Mouse (Mus musculus) left cerebral cortex, postnatal 10 days (tissue): ENCODE measurements around the gene Nox1. TPM values are rescaled to one million over a fixed set of nuclear protein-coding genes. Genes with fewer than 3 reads are reported as not detected.
"Not testable (repeated sequence)": the region's sequence is repeated elsewhere in the genome, so short reads cannot be mapped to it uniquely, and the experiment has no call there.

Experiments
- DNase-seq, 2 experiments: peaks; one replicate each; pipeline ENCODE4 v3.0.0; 2021 to 2022; ENCODE audit warnings: low spot score in 2 of 2, mixed read lengths in 1 of 2; ENCODE audit errors: extremely low spot score in 1 of 2
- intact Hi-C: fragments of 180-260 bp; cut with DNase I; formaldehyde crosslinking; loops from one replicate; pipeline ENCODE4 v1.15.1; 2025
- total RNA-seq, 2 experiments: library from RNA; stranded (reverse); gene quantifications; 2 replicates each; pipeline ENCODE4 v1.2.3; 2021

Gene Nox1
- total RNA-seq: not detected

DNA sequence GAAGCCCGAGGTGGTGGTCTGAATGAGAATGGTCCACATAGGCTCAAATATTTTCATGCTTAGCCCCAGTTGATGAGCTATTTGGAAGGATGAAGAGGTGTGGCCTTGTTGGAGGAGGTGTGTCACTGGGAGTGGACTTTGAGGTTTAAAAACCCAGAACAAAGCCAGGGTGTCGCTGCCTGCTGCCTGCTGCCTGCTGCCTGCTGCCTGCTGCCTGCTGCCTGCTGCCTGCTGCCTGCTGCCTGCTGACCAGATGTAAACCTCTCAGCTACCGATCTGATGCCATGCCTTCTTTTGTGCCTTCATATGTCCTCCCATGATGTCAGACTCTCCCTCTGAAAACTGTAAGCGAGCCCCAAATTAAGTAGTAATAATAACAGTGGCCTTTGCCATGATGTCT lies at the start of gene Nox1:
TSS of gene Nox1 (minus strand) at position 101 of the 400 bp plus-strand sequence.
- no peak for DNase-seq
- intact Hi-C loops: loop anchor here (10.0 kb wide), 1 partner anchor 57 kb away; the partner anchor contains the start of gene Xkrx

DNA sequence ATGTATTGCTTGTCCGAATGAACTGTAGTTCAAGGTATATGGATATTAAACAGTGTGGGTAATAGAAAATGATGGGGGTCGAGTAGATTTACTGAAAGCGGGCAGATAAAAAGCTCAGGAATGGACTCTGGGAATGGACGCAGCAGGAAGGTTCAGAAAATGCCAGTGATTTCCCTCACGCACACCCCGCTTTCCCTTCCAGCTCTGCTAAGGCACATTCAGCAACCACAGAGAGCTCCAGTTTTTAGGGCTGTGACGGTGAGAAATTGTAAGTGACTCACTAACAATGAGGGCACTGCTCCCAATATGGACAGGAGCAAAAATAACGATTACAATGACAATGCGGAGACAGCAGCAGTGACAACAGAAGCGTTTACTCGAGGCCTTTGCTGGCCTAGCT lies 40.4 kb upstream of the Nox1 start:
- intact Hi-C loops: no loop called here
- DNase-seq: no peak

DNA sequence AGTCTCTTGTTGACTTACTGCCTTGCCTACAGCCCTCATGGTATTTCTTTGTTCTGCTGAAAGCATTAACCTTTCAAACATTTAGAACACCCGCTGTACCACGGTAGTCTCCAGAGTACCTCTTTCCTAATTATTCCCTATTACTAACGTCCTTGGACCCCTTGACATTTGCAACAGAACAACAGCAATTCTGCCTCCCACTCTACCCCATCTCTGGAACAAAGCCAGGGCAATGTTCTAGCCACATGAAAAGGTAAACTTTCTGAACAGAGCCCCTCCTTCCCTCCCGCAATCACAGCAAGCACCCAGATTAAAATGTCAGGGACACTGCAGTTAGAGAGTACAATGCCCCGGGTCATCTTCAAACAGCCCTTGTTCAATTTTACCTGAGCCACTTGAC lies 39.4 kb upstream of the Nox1 start:
- intact Hi-C loops: no loop called here
- no peak for DNase-seq

DNA sequence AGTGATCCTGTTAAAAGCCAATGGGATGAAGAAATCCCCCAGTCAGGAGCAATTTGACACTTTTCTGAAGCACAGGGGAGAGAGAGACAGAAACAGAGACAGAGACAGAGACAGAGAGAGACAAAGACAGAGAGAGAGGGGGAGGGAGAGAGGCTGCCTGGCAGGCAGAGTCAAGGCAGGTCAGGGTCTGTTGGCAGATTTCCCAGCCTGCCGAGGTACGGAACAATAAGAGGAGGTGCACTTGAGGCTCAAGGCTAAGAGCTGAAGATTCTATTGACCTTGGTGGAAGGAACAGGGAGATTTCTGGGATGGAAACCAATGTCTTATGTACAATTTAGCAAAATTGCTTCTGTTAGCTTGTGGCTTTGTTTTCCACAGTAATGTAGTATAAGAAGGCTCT lies 26.4 kb upstream of the Nox1 start:
- no peak for DNase-seq
- intact Hi-C loops: no loop called here

DNA sequence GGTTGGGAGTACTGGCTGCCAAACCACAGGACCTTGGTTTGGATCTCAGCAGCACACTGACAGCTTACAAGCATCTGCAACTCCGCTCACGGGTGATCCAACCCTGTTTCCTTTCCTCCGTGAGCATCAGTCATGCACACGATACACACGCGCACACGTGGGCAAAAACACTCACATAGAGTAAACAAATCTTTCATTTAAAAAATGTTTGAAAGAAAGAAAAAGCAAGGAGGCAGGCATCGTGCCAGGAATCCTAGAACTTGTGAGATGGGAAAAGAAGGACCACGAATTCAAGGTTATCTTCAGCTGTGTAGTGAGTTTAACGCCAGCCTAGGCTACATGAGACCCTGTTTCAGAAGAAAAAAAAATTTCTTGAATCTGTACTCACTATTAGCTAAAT lies 24.2 kb upstream of the Nox1 start:
- intact Hi-C loops: no loop called here
- no peak for DNase-seq

DNA sequence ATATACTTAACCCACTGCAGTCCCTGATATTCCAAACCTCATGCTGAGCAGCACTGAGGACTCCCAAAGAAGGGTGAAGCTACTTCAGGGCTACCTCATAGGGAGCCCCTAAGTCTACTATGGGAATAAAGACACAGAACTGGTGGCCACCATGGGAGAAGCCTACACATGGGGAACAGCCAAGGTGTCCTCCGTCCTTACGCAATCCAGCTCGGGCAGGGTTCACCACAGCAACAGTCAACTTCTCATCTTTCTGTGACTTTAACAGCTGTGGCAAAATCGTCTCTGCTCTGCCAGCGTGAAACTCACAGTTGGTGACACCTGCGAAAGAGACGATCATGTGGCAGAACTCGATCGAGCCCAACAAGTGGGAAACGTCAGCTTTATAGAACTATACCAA lies 16.5 kb upstream of the Nox1 start:
- intact Hi-C loops: no loop called here
- no peak for DNase-seq

DNA sequence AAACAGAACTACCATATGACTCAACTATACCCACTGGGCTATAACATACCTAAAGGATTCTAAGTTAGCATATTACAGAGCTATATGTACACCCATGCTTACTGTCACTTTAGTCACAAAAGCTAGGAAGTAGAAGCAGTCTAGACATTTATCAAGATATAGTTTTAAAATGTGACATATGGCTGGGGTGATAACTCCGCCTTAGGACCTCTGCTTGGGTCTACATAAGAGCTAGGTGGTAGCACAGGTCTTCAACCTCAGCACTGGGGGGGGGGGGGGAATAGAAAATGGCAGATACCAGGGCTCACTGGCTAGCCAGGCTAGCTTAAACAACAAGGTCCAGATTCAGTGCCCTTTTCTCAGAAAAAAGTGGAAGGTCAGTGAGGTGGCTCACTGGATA lies 11.3 kb upstream of the Nox1 start:
- no peak for DNase-seq
- intact Hi-C loops: no loop called here

DNA sequence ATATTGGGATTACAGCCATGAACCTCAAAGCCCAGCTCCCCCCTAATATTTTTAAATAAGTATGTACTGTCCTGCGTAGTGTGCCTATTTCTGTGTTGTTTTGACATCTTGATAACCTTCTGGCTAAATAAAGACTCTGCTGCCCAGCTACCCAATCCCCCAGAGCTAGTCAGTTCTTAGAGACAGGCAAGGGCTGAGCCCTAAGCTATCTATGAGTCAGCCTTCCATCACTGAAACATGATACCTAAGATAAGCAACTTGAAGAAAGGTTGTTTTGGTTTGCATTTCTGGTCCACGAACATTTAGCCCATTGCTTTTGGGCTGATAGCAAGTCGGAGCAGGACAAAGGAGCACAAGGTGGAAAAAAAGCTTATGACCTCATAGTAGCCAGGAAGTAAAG lies 1.1 kb downstream of the Nox1 start:
- intact Hi-C loops: loop anchor here (10.0 kb wide), 1 partner anchor 56 kb away; the partner anchor contains the start of gene Xkrx
- no peak for DNase-seq

DNA sequence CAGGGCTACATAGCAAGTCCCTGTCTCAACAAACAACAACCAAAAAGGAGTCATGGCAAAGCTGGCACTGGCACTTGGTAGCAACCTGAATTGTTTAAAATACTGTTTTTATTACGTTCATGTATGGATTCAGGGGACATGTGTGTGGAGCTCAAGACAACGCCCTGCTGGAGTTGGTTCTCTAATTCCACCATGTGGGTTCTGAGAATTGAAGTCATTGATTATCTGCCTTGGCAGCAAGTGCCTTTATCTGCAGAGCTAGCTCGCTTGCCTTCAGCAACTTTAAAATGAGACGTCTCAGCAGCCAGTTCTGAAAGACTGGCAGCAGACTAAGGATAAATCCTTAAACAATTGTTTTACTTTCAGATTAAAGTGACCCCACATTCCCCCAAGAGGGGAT lies 3.6 kb downstream of the Nox1 start:
- intact Hi-C loops: no loop called here
- DNase-seq: no peak

DNA sequence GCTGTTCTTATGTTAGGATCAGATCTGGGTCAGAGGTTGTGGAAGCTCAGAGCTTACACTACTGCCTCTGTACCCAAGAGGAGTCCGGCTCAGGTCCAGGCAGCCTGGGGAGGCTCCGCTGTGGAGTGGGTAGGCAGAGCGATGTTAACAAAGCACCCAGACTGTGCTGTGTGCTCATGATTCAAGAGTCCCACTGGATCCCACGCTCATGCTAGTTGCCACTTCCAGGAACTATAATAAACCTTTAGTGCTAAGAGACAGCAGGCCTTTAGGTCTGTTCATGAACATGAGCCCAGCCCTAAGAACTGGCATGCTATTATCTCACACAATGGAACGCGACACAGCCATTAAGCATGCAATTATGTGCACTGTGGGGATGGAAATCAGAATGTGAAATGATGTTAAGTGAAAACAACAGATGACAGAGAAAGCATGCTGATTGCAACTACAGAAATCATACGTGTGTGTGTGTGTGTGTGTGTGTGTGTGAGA lies 10.6 kb downstream of the Nox1 start:
- no peak for DNase-seq
- intact Hi-C loops: no loop called here

DNA sequence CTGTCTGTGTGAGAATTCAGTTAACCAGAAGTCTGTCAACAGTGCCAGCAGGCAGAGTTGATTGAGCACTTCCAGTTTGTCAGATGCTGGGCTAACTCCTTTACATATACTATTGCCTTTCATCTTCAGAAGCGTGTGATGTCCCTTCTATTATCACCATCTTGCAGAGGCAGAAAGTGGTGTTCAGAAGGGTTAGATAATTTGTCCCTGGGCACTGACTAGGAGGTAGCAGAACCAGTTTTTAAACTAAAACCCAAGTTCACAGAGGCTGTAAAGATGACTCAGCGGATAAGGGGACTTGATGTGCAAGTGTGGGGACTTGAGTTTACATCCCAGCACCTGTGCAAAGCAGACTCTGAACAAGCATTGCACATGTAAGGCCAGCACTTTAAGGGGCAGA lies 13.3 kb downstream of the Nox1 start:
- intact Hi-C loops: no loop called here
- no peak for DNase-seq

DNA sequence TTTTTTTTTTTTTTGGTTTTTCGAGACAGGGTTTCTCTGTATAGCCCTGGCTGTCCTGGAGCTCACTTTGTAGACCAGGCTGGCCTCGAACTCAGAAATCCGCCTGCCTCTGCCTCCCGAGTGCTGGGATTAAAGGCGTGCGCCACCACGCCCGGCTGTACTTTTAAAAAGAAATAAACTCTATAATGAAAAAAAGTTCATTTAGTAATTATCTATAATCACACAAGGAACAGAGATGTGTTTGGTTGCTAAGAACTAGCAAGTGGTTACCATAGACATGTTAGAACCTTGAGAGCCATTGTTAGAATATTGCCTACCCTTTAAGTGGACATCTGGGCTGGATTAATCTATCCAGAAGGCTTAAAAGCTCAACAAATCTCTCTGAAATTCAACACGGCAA lies 34.6 kb downstream of the Nox1 start, which contains the start of gene Arl13a:
TSS of gene Arl13a (plus strand) at position 301 of the 400 bp plus-strand sequence.
- DNase-seq, intact Hi-C loops: not testable (repeated sequence)

DNA sequence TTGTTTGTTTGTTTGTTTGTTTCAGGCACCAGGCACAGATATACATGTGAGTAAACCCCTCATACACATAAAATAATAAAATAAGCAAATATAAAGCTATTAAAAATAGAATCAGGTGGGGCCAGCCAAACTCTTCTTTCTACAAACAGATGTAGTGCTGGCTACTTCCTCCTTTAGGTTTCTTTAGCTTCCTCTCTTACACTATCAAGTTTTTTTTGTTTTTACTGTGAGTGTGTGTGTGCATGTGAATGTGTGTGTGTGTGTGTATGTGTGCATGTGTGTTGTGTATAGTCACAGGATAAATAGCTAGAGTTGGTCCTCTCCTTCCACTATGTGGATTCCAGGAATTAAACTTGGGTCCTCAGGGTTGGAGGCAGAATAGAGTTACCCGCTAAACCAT lies 47.1 kb downstream of the Nox1 start:
- DNase-seq: no peak
- intact Hi-C loops: no loop called here

DNA sequence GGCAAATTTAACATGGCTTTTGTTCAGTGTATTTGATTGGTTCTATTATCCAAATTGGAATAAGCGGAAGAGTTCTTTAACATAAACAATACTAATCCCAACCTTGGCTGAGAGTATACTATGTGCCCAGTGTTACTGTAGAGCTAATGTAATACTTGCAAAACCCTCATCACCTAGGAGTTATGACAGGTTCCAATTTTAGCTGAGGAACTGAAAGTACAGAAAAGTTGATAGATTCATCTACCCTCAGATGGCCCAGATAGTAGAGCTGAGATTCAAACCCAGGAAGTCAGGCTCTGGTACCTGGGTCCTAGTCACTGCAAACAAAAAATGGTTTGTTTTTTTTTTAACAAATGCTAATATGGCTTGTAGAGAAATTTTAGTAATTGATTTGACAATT lies 51.2 kb downstream of the Nox1 start:
- no peak for DNase-seq
- intact Hi-C loops: no loop called here

DNA sequence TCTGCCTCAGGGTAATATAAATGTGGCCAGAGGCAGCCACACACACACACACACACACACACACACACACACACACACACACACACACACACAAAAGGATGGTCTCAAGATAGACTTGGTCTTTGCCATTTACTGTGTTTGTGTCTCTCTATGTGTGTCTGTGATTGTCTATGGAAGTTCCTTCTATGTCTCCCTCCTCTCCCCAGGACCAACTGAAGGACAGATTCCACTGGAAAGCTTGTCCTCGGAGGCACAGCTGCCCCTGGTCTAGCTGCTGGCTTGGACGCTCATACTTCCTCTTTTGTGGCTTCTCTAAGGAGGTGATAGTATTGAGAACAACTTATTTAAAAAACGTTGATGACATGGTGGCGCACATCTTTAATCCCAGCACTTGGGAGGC lies 58.3 kb downstream of the Nox1 start:
- intact Hi-C loops: loop anchor here (10.0 kb wide), 1 partner anchor 61 kb away; the partner anchor contains the start of gene Nox1
- no peak for DNase-seq

DNA sequence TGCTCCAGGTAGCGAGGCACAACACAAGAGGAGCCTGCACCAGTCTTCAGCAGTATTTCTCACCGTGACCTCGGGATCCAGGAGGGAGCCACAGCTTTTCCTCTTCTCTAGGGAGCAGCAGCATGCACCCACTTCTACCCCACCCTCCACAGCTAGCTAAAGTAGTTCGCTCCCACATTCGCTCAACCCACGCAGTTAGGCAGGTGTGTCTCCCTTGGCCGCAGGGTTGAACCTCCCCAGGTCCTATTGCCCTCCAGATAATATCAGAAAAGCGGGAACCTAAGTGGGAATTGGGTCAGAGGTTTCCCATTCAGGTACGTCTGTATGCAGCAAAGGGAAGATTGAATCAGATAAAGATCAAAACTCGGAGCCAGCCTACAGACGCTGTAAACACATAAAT lies 58.9 kb downstream of the Nox1 start:
- DNase-seq: no peak
- intact Hi-C loops: loop anchor here (10.0 kb wide), 1 partner anchor 62 kb away; the partner anchor contains the start of gene Nox1

DNA sequence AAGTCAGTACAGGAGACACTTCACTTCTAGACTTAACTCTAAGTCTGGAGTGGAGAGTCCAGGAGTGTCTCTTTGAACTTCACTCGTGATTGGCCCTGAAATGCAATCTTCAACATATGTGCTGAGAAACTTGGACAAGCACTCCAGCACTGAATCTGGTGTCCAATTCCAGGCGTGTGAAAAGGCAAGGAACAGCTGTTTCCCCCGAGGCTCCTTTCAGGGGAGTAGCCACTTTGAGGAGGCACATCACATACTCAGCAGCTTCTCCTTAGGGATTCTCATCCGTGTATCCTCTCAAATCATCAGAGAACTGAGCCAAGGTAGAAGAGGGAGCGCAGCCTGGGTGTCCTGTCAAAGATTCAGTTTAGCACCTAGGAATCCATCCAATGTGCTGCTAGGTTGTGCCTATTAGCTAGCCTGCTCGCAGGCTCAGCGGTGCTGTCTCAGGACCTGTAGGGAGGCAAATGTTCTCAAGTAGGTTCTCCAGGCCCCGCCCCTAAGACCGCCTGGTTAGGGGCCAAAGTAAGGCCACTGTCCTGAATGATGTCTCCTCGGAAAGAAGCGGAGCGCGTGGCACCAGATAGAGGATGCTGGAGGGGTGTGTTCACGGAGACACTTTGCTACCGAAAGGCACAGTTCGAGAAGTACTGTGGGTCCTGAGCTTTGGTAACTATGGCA lies 59.6 kb downstream of the Nox1 start, which contains the start of gene Xkrx:
TSS of gene Xkrx (minus strand) at position 34 of the 678 bp plus-strand sequence.
- intact Hi-C loops: loop anchor here (10.0 kb wide), 1 partner anchor 63 kb away; the partner anchor contains the start of gene Nox1
- DNase-seq: no peak

DNA sequence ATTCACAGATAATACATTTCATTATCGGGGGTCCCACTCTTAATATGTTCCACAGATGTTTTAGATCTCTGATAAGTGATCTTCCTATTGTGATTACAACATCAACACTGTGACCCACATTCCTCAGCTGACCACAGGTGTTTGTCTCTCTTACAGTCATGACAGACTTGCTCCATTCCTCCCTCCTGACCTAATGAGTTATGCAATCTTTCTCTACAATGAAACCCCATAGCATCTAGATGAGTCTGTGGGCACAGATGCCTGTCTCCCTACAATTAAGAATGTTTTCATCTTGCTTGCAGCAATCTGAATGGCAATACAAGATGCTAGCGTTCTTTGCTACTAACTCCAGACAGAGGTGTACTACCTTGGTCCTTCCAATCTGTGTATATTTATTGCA lies 61.3 kb downstream of the Nox1 start:
- DNase-seq: no peak
- intact Hi-C loops: loop anchor here (10.0 kb wide), 1 partner anchor 64 kb away; the partner anchor contains the start of gene Nox1

DNA sequence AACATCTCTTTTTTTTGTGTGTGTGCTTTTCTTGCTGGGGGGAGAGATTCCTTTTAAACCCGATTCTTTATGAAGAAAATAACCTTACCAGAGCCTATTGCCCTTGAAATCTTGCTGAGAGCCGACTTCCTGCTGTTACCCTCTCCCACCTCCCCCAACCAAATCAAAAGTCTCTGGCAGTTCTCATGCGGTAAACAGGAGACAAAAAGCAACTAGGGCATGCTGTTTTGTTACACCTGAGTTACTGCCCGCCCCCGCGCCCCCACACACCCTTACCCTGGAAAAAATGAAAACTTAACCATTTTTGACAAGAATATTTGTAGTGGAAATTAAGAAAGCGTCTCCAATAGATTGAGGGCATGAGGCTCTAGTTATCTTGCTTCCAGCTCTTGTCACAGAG lies 63.6 kb downstream of the Nox1 start:
- DNase-seq: no peak
- intact Hi-C loops: no loop called here

DNA sequence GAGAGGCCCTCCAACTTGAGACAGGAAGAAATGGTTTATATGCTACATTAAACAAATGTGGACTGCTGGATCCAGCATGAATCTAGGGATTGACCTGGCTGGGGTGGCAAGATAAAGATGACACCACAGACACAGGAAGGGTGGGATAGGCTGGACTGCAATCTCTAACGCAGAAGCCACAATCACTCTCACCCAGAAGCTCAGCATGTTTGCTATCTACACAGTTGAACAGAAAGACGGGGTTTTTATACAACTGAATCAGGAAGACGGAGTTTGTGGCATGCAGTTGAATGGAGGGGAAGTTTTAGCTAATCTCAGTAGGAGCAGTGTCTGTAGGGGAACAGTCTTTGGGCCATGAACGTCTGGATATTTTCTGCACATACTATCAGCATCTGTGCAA lies 79.8 kb downstream of the Nox1 start:
- no peak for DNase-seq
- intact Hi-C loops: no loop called here

DNA sequence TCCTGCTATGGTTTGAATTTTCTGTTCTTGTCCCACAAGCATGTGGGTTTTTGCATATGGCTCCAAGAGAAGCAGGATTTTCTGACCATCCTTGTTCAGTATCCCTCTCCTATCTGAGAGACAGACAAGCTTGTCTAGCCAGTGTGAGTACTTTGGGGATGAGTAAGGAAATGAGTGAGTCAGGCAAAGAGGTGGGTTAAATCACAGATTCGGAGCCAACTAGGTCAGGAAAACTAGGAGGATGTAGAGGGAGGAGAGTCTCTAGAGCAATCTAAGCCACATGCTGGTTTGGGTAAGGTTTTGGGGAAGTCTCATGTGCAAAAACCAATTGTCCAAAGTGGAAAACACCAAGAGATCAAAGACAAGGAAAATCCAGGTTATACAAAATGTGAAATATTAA lies 80.2 kb downstream of the Nox1 start:
- DNase-seq: no peak

More for the DNA sequence above, 80.2 kb downstream of the Nox1 start:
- intact Hi-C loops: no loop called here
